Mouse (Mus musculus) left cerebral cortex, postnatal 4 days (tissue): ENCODE results near the gene Ugcg. TPM values are rescaled to one million over a fixed set of nuclear protein-coding genes. Genes with fewer than 3 reads are reported as not detected.
"Not testable (repeated sequence)": the region's sequence is repeated elsewhere in the genome, so short reads cannot be mapped to it uniquely, and the experiment has no call there.

Source experiments
- DNase-seq: peaks from one replicate; pipeline ENCODE4 v3.0.0-alpha.2; 2022
- intact Hi-C: fragments of 180-260 bp; cut with DNase I; formaldehyde crosslinking; loops from one replicate; pipeline ENCODE4 v1.15.1; 2025
- total RNA-seq, 2 experiments: library from RNA; stranded (reverse); gene quantifications; 2 replicates each; pipeline ENCODE4 v1.2.3; 2021

Gene Ugcg
- total RNA-seq, 2 experiments from 2014 or later: 101 to 104 TPM

DNA sequence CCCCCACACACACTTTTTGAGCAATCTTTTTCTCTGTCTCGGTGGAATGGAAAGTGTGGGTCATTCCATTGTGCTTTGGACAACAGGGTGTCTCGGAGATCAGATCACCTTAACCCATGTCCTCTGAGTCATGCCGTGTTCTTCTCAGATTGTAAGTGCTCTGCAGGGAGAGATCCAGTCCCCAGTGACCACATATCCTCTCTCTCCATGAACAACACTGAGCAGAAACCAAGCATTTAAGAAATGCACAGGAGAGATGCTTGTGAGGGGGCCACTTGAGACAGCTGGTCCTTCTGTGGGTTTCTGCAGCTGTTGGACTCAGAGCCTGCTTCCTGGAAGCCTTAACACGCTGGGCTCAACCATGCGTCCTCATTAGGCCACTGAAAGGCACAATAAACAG is 66.9 kb downstream of the Ugcg start:
- DNase-seq: no peak
- intact Hi-C loops: no loop called here

DNA sequence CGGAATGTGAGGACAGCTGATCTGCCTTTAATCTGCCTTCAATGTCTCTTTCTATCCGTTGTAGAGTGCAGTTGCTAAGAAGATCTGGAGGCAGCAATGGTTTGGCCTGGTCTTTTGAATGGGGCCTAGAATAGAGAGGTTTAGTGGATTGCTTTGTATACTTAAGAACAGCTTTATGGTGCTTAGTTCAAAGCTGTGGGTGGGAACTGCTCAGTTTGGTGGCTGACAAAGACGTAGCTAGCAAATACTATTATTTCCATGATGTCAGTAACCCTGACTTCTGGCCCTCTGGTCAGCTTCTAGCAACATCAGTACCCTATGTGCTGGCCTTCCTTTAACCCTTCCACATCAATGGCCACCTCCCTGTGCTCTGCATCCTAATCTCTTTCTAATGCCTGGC is 68.8 kb downstream of the Ugcg start:
- DNase-seq: no peak
- intact Hi-C loops: no loop called here

GRCm38 (mm10) chr4:59258771-59259170 is 69.7 kb downstream of the Ugcg start:
- intact Hi-C loops: no loop called here
- DNase-seq: no peak

DNA sequence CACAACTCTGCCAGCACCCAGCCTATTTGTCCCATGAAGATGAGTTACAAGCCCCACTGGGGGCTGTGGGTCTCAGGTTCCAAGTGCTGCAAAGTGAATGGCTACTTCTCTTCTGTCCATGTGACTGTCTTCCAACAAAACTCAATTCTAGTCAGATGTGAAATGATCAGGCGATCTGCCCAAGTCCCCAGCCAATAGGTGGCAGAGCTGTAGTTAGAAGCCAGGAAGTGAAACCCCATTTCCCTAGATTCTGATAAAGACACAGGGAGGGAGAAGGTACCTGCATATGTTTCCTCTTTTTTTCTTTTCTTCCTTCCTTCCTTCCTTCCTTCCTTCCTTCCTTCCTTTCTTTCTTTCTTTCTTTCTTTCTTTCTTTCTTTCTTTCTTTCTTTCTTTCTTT is 70.7 kb downstream of the Ugcg start:
- no peak for DNase-seq
- intact Hi-C loops: no loop called here

- DNase-seq: no peak
- intact Hi-C loops: no loop called here
These were observed 71.9 kb downstream of the Ugcg start for GRCm38 (mm10) chr4:59260871-59261515.

DNA sequence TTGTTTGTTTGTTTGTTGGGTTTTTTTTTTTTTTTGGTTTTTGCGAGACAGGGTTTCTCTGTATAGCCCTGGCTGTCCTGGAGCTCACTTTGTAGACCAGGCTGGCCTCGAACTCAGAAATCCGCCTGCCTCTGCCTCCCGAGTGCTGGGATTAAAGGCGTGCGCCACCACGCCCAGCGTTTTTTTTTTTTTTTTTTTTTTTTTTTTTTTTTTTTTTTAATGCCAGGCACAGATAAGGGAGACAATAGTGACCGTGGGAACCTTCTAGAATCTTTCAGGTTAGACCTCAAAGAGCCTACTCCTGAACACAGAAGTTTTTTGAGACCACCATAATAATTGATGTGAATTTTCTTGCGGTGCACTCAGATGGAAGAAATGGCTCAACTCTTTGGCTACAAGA is 72.5 kb downstream of the Ugcg start:
- intact Hi-C loops, DNase-seq: not testable (repeated sequence)

DNA sequence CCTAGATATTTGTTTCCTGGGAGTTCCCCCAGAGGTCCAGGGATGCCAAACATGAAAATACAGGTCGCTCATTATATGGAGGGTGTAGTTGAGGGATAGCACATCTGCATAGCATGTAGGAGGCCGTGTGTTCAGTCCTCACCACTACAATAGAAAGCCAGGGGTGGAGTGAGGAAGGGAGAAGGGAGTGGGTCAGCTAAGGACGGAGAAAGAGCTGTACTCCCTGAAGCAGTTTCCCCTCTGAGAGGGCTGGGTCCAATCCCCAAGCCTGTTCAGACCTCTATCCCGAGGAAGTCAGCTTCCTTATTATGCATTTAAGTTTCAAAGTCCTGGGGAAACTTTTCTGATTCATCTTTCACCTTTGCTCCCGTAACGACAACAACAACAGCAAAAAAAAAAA is 73.1 kb downstream of the Ugcg start:
- intact Hi-C loops: no loop called here
- no peak for DNase-seq

GRCm38 (mm10) chr4:59263418-59263817 is 74.4 kb downstream of the Ugcg start:
- DNase-seq: no peak
- intact Hi-C loops: no loop called here

- intact Hi-C loops: no loop called here
- DNase-seq: no peak
These were observed 75.6 kb downstream of the Ugcg start for GRCm38 (mm10) chr4:59264611-59265095.

GRCm38 (mm10) chr4:59265182-59265581 is 76.1 kb downstream of the Ugcg start:
- intact Hi-C loops: no loop called here
- no peak for DNase-seq

DNA sequence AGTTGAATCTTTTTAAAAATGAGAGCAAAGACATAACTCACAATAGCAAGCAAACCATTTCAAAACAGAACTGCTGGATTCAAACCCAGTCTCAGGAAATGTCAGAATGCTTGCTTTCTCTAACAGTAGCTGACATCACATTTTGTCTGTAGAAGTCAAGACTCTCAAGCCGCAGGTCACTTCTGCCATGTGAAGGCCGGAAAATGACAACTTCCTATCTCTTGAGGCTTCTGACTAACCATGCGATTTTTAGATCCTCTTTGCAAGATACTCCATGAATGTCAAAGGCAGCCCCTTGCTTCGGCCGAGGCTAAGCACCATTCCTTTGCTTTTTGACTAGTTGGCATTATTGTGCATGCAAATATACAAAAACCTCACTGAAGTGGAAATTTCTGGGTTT is 76.6 kb downstream of the Ugcg start:
- no peak for DNase-seq
- intact Hi-C loops: no loop called here

Other genes starting within 250 kb of the Ugcg start
- 10 to 100 TPM; 11.9 to 13.0 TPM for gene Zkscan16, start 245.6 kb upstream of the Ugcg start, total RNA-seq
- 1 to 10 TPM; 5.4 to 6.2 TPM for gene Ptgr1, start 202.1 kb upstream of the Ugcg start, total RNA-seq
- 1 to 10 TPM; 8.4 to 8.8 TPM for gene Dnajc25, start 194.2 kb upstream of the Ugcg start, total RNA-seq
- gene Gm20503, start 186.0 kb upstream of the Ugcg start, total RNA-seq: 1 to 10 TPM in 1 of 2 experiments, not detected in 1; 2.3 TPM
- gene Gng10, start 154.2 kb upstream of the Ugcg start, total RNA-seq: 100 to 1,000 TPM; 145 to 167 TPM
- gene AI481877, start 50.3 kb upstream of the Ugcg start, total RNA-seq: not detected
- gene Susd1, start 249.4 kb downstream of the Ugcg start, total RNA-seq: 1 to 10 TPM; 6.0 to 6.4 TPM